Mouse (Mus musculus) 416B (cell line): Measurements from ENCODE around the gene Srgn.
"Not testable (repeated sequence)": the region's sequence is repeated elsewhere in the genome, so short reads cannot be mapped to it uniquely, and the experiment has no call there.

ENCODE experiments used
- DNase-seq: peaks from one replicate; pipeline ENCODE4 v3.0.0; 2011; ENCODE audit warnings: low read depth

Srgn gene

GRCm38 (mm10) chr10:62485878-62486582 is 41.2 kb downstream of the Srgn start:
- peak; percentile 56 for DNase-seq

DNA sequence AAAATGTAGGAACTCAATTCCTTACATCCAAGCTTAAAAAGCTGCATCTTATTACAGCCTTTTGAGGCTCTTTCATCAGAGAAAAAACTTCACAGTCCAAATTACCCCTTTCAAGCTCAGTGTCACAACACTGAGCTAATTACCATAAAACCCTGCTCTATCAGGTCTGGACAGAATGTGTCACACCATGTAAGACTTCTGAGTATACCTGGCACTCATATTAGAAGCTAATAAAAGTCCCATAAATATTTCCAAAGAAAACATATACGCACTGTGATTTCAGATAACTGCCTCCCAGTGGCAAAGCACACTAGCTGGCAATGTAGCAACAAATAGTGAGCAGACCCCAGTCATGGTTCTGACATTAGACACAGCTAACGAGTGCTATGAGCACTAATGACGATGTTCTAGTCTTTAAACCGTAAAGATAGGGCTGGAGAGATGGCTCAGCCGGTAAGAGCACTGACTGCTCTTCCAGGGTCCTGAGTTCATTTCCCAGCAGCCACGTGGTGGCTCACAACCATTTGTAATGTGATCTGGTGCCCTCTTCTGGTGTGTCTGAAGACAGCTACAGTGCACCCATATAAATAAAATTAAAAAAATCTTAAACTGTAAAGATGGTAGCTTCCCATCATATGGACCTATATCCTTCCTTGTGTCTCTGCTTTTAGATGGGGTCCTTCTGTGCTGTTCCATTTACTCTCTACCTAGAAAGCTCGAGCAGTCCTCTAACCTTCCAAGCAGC is 46.0 kb downstream of the Srgn start:
- no peak for DNase-seq

- DNase-seq = no peak
Observed at GRCm38 (mm10) chr10:62476980-62477379, 50.3 kb downstream of the Srgn start.

- DNase-seq = no peak
Observed at GRCm38 (mm10) chr10:62474944-62475343, 52.3 kb downstream of the Srgn start.

GRCm38 (mm10) chr10:62471105-62471504 is 56.1 kb downstream of the Srgn start:
- no peak for DNase-seq

GRCm38 (mm10) chr10:62469736-62470135 is 57.5 kb downstream of the Srgn start:
- DNase-seq = peak; percentile 63

- no peak for DNase-seq
Observed at GRCm38 (mm10) chr10:62461321-62461720, 65.9 kb downstream of the Srgn start.

DNA sequence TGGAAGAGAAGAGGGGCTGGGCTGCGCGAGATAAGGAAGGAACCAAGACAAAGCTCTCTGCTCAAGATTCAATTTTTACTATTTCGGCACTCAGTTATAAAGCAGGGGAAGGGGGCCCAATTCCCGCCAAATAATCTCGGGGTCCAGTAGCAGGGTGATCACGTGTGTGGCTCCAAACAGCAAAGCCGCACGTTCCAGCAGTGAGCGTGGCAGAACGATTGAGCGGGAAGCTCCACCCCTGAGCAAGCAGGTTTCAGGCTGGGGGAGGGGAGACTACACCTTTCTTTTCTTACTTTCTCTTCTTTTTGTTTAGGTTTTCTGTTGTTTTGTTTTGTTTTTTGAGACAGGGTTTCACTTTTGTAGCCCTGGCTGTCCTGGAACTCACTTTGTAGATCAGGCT is 75.2 kb downstream of the Srgn start:
- not testable (repeated sequence) for DNase-seq

DNA sequence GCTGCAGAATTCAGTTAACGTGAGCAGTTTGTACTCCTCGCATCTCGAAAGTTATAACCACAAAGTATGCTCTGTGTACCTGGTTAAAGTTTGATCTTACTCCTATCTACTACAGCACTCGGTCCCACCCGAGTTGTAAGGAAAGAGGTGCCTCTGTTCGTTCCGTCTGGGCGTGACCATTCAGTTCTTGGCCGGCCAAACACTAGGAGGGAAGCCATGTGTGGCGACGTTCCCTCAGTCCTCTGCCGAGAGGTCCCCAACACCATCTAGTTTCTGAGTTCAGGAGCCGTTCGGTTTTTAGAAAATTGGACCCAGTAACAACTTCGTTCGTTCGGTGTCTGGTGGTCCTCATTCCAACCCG is 77.0 kb downstream of the Srgn start:
- no peak for DNase-seq

DNA sequence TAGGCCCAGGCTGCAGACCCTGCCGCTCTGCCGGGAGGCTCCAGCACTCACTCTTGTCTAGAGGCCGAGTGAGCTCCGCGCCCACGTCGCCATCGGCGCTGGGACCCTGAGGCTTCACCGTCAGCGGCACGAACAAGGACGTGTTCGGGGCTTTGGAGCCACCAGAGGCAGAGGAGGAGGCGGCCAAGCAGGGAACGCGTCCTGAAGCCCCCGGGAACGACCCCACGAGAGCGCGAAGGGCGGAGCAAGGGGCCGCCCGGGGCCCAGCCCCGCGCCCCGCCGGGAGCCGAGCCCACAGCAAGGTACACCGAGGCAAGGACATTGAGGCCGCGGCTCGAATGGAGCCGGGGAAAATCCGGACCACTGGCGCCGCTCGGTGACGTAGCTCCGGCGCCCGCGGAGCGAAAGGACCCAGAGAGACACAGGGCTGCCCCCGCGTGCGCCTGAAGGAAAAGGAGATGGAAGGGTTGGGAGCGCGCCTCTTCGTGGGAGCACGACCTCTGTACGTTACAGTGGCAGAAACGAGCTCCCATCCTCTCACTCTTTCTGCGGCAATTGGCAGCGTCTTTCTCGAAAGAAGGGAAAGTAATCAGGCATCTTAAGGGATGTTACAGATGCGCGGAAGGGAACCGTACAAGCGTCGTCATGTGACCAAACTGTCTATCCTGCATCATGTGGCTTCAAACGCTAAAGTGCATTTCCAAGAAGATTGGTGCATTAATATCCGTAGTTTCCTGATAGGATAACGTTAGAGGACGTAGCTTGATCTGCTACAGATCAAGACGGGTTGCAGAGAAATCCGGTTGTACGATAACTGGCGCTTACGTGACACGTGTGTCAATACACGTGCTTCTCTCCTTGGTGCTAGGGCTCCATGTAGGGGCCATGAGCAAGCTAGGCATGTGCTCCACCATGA is 77.6 kb downstream of the Srgn start, which contains the start of the genes 4930507D05Rik and Supv3l1:
Gene 4930507D05Rik (plus strand): TSS at position 126 of the 916 bp plus-strand sequence.
Gene Supv3l1 (minus strand): TSS at position 375 of the 916 bp plus-strand sequence.
- peak; percentile 97 for DNase-seq
